ENCODE assay signal across 8 mouse cellular contexts in genomic region chr2:152343329-152344213, GRCm38 (mm10). TPM values are rescaled to one million over a fixed set of nuclear protein-coding genes. Genes with fewer than 3 reads are reported as not detected.
A peak's percentile ranks its signal among the peaks of the same experiment; 100 is the strongest.
DNase-seq lines count a peak whose midpoint lies in the region; ATAC-seq lines count a peak whose summit lies in the region.

TSS of gene Trib3 (minus strand) at chr2:152344032.

- peak within 1 kb of the TSS; percentile 56 for H3K9ac ChIP-seq in hindbrain, embryonic 11.5 days (ENCODE audit: low read depth, low read length)

- peak; percentile 87 for ATAC-seq in hindbrain, embryonic 11.5 days (ENCODE audit: low FRiP score)

- H3K79me2 ChIP-seq in macrophage (ENCODE audit: inconsistent target) = no peaks in the 10 kb centered on the region

- no peaks in the 10 kb centered on the region for H3K36me3 ChIP-seq in hindbrain, embryonic 11.5 days (ENCODE audit: control insufficient read depth, insufficient read depth, low read length)
- H3K36me3 ChIP-seq in macrophage (ENCODE audit: inconsistent target) = no peaks in the 10 kb centered on the region

- H3K4me1 ChIP-seq in hindbrain, embryonic 11.5 days (replicated peaks; ENCODE audit: control insufficient read depth, insufficient read depth, low read length) = peaks cover 4% of the 10 kb centered on the region; the same call in 1 of the 2 replicates

- no peak within 1 kb of the TSS for H3K27ac ChIP-seq in hindbrain, embryonic 11.5 days (ENCODE audit: low read depth, low read length)
- H3K27ac ChIP-seq in macrophage = peak within 1 kb of the TSS; percentile 63

- H3K9me3 ChIP-seq in hindbrain, embryonic 11.5 days (ENCODE audit: control insufficient read depth, low read length) = no peaks in the 10 kb centered on the region

- H3K4me2 ChIP-seq in hindbrain, embryonic 11.5 days (replicated peaks; ENCODE audit: low read depth, low read length) = peak within 1 kb of the TSS; percentile 77

- H3K4me3 ChIP-seq in hindbrain, embryonic 11.5 days (ENCODE audit: low read depth, low read length) = peak within 1 kb of the TSS; percentile 49
- H3K4me3 ChIP-seq in macrophage (ENCODE audit: inconsistent target) = peak within 1 kb of the TSS; percentile 44

- WGBS in hindbrain, embryonic 11.5 days = under 1% methylated on average over 50 of the region's 52 CpGs
- whole genome bisulfite sequencing in macrophage (ENCODE audit: missing documents) = 3% methylated on average over 47 of the region's 52 CpGs

- peaks cover 7% of the 10 kb centered on the region; the same call in 1 of the 2 replicates for H3K27me3 ChIP-seq in hindbrain, embryonic 11.5 days (ENCODE audit: control insufficient read depth, insufficient read depth, low read length)

- DNase-seq in NIH3T3 (ENCODE audit: low read depth) = peak; percentile 95
- DNase-seq in cerebellum, adult 9-10 months = peak; percentile 82
- DNase-seq in frontal cortex, adult 2 months (ENCODE audit: extremely low spot score in 1 of 2, low spot score in 1 of 2) = peak; percentile 25 to 73
- peak; percentile 84 for DNase-seq in hindbrain, embryonic 11.5 days (ENCODE audit: low spot score)
- peak; percentile 61 to 67 for DNase-seq in layer of hippocampus, postnatal 36 days
- DNase-seq in retina, postnatal 7 days (ENCODE audit: low read depth, low spot score) = peak; percentile 62
- DNase-seq in urinary bladder, adult 2 months (ENCODE audit: low spot score) = peak; percentile 66

RNA-seq across cellular contexts. Expression of gene Trib3, which starts in this region (rescaled TPM):
- 0.48 and 0.52 TPM in 2 replicates for polyA plus RNA-seq in frontal cortex, adult 2 months (2012; rRNA removed)
- 0.86 and 1.7 TPM in 2 replicates for polyA plus RNA-seq in hindbrain, embryonic 11.5 days (2014; fragmentation: Nextera tagmentation; extraction: Ambion mirVana)
- total RNA-seq in layer of hippocampus, postnatal 36 days (2021) = under 1 TPM; 0.37 to 0.73 TPM
- 10 to 100 TPM in 12 of 26 experiments, 1 to 10 TPM in 9, under 1 TPM in 5; 0.34 to 35.3 (median 3.5) TPM for total RNA-seq in macrophage (2018; cell fraction: chromatin; rRNA removed)
- total RNA-seq in macrophage (2018; cell fraction: cytosol; rRNA removed) = 10 to 100 TPM in 13 of 26 experiments, 1 to 10 TPM in 13; 1.1 to 47.3 (median 6.8) TPM
- total RNA-seq in macrophage (2018; cell fraction: nucleus; rRNA removed) = 10 to 100 TPM in 13 of 26 experiments, 1 to 10 TPM in 11, under 1 TPM in 2; 0.85 to 61.4 (median 9.8) TPM
- polyA plus RNA-seq in macrophage (2018) = 0.29 to 1.5 TPM (median 0.45 TPM) in 3 replicates
- 2.4 and 2.9 TPM in 2 replicates for polyA plus RNA-seq in urinary bladder, adult 2 months (2012; rRNA removed)

Comparison
In these comparisons a context has a peak if more than half of its experiments do, and no peak if none do; other contexts are left out.
1. Peak in DNase-seq in frontal cortex, adult 2 months; RNA of the gene not detected or under 1 TPM.
2. Peak in DNase-seq in layer of hippocampus, postnatal 36 days; RNA of the gene not detected or under 1 TPM.